Mouse (Mus musculus): ENCODE measurements around the gene Pi4k2b.
A peak's percentile ranks its signal among the peaks of the same experiment; 100 is the strongest.
"Not testable (repeated sequence)": the region's sequence is repeated elsewhere in the genome, so short reads cannot be mapped to it uniquely, and the experiment has no call there.

The Pi4k2b gene

DNA sequence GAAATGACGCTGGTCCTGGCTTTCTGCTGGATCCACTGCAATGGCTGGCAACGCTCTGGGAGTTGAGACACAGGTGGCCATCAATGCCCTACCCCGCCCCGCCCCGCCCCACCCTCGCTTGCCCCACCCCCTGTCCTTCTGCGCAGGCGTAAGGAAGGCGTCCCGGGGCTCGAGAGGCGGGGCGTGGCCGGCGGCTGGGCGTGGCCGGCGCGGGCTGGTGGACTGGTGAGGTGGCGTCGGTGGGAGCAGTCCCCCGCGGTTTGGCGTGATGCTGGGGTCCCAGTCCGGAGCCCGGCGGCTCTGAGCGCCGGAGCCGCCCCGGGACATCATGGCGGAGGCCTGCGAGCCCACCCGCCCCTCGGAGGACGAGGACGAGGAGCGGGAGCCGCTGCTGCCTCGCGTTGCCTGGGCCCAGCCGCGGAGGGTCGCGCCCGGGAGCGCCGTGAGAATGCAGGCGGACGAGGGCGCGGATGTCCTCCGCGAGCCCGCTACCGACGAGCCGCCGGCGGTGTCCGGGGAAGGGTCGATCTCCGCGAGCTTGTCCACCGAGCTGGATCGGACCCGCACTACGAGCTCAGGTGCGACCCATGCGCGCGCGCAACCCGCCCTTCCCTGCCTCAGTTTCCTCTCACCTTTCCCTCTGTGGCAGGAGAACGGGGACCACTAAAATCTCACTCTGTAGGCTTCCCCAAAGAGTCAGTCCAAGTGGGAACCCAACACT is at the start of gene Pi4k2b:
Gene Pi4k2b, plus strand, starts transcription at position 184 of the 721 bp plus-strand sequence.
- DNase-seq (ENCODE audit: low spot score in 2 of 2): peak; percentile 83 to 87

GRCm38 (mm10) chr5:52697291-52697690 is 44.1 kb upstream of the Pi4k2b start:
- DNase-seq (ENCODE audit: low spot score in 2 of 2): no peak

GRCm38 (mm10) chr5:52697882-52698440 is 43.4 kb upstream of the Pi4k2b start:
- not testable (repeated sequence) for DNase-seq (ENCODE audit: low spot score in 2 of 2)

DNA sequence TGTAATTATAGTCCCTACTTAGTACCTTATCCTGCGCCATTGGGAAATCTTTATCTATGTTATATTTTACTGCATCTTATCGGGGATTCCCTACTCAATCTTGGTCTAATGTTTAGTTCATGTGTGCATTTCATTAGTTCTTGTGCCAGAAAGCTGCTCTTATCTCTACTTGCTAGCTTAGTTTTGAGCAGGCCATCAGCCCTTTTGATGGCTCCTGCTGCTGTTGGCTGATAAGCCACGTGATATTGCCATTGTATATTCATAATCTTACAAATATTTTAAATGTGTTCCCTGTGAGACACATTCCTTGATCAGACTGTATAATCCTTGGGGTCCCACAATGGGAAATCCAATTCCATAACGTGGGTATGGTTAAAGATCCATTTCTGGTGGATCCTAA is 36.8 kb upstream of the Pi4k2b start:
- DNase-seq (ENCODE audit: low spot score in 2 of 2): no peak

DNA sequence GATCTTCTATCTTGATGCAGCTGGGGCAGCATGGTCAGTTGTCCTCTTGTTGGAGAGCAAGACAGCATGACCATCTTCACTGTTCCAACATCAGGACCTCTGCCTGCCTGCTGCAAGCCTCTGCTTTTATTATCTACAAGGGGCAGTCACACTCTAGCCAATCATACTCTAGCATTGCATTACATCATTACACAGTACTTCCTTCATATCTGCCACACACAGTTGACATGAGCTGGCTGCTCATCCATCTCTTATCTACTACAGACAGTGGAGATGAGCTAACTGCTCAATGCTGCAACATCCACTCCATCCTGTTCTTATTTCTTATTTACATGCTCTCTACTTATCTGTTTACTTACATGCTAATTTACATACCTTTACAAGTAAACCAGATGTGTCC is 28.7 kb upstream of the Pi4k2b start:
- peak; percentile 8 to 47 for DNase-seq (ENCODE audit: low spot score in 2 of 2)

DNA sequence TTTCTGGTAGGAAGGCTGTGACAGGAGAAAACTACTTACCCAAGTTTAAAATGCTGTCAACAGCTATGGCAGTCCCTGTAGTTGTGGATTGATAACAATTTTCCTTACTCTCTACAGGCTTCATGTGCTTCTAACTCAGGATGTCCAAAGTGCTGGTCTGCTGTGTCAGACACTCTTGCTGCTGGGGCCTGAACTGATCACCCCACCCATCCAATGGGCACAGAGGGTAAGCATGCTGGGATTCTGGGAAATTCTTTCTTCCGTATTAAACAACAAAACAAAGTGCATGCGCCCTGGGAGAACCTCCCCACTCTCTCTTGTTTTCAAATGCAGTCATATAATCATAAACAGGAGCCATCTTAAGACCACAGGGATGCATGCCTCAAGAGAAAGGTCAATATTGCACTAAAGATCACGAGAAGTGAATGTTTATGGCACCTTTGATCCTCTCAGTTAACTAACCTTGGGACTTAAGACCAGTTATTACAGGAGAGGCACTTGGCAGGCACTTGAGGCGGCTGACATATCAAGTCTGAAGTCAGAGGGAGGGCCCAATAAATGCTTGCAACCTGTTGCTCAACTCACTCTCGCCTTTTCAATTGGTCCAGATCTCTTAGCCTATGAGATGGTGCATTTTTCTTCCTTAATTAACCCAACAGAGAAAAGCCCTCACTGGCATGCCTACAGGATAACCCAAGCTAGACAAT is 24.5 kb upstream of the Pi4k2b start:
- DNase-seq (ENCODE audit: low spot score in 2 of 2): no peak

DNA sequence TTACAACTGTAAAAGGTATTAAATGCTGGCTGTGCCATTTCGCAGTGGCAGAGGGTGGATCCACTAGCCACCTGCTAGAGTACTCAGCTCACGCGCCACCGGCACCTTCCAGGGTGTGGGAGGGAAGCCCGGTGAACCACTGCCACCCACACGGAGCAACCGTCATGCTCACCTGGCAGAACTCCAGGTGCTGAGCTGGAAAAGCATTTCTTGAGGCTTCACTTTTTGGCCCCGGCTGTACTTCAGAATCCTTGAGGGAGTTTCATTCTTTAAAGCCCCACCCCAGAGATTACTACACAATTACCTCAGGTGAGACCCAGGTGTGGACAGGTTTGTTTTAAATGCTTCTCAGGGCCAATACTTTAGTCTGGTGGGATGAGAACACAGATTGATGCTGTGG is 20.4 kb upstream of the Pi4k2b start:
- no peak for DNase-seq (ENCODE audit: low spot score in 2 of 2)

GRCm38 (mm10) chr5:52727747-52728146 is 13.6 kb upstream of the Pi4k2b start:
- DNase-seq (ENCODE audit: low spot score in 2 of 2): no peak

- DNase-seq (ENCODE audit: low spot score in 2 of 2): no peak
Measured at GRCm38 (mm10) chr5:52732811-52733210, 8.6 kb upstream of the Pi4k2b start.

GRCm38 (mm10) chr5:52736046-52736445 is 5.3 kb upstream of the Pi4k2b start:
- DNase-seq (ENCODE audit: low spot score in 2 of 2): no peak

- DNase-seq (ENCODE audit: low spot score in 2 of 2): peak; percentile 43 to 57
Measured at GRCm38 (mm10) chr5:52742112-52742813, 889 bp downstream of the Pi4k2b start.

DNA sequence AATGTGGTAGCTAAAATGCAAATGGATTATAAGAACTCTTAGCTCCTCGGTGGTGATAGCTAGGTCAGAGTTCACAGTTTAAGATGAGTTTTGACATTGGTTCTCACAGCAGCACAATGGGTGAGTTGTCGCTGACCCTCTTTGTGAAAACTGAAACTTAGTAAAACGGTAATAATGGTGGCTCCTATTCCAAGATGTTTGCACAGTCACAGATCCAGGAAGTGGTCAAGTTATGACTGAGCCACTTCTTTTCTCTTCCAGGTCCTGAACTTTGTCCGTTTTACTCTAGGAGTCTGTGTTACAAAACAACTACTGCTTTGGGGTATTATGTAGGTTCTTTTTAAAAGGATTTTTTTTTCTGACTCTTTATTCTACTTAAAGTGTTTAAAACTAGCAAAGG is 1.9 kb downstream of the Pi4k2b start:
- DNase-seq (ENCODE audit: low spot score in 2 of 2): no peak

GRCm38 (mm10) chr5:52746920-52747319 is 5.5 kb downstream of the Pi4k2b start:
- DNase-seq (ENCODE audit: low spot score in 2 of 2): no peak

DNA sequence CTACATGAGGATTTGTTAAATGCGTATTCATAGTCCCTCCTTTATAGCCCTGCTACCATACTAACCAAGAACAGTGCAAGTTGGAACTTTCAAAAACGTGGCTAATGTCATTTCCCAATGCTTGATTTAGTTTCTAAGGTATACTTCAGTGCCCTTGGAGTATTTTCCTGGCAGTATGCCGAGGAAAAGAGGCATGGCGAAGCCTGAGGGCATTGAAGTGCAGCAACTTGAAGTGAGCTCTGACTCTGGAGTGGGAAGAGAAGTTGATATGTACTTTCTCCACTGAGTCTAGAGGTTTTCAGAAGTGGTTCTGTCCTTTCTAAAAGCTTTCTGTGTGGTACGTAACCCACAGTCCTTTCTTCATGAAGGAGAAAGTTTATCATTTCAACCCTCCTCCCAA is 7.4 kb downstream of the Pi4k2b start:
- DNase-seq (ENCODE audit: low spot score in 2 of 2): no peak

DNA sequence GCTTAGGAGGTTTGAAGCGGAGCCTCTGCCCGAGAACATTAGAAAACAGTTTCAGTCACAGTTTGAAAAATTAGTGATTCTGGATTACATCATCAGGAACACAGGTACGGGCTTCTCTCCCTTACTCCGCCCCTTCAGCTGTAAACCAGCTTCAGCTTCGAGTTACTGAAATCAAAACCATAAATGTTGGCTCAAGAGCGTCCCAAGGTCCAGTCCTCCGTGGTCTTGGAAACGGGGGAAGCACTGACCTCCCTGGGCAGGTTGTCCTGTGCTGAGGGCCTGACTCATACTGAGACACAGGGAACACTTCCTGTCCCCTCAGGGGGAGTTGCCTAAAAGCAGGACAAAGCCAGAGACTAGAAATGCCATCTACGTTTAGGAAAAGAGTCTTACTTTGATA is 11.8 kb downstream of the Pi4k2b start:
- DNase-seq (ENCODE audit: low spot score in 2 of 2): no peak

GRCm38 (mm10) chr5:52754196-52754595 is 12.8 kb downstream of the Pi4k2b start:
- no peak for DNase-seq (ENCODE audit: low spot score in 2 of 2)

GRCm38 (mm10) chr5:52755337-52755736 is 14.0 kb downstream of the Pi4k2b start:
- no peak for DNase-seq (ENCODE audit: low spot score in 2 of 2)

DNA sequence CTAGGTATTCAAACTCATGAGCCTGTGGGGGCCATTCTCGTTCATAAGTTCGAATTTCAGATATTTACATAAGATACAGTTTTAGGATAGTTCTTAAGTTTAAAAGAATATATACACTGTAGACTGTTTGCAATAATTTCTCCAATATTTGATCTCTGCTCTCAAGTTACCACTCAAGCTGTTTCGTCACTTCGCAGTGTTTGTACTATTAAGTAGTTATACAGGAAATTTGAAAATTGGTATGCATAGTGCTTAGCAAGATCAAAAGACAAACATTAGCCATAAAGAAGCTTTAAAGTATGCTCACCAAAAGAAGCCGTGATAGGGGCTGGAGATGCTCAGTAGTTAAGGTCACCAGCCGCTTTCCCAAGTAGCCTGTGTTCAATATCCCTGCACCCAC is 14.6 kb downstream of the Pi4k2b start:
- DNase-seq (ENCODE audit: low spot score in 2 of 2): no peak

GRCm38 (mm10) chr5:52762586-52762985 is 21.2 kb downstream of the Pi4k2b start:
- no peak for DNase-seq (ENCODE audit: low spot score in 2 of 2)

GRCm38 (mm10) chr5:52774267-52774666 is 32.9 kb downstream of the Pi4k2b start:
- no peak for DNase-seq (ENCODE audit: low spot score in 2 of 2)

- DNase-seq (ENCODE audit: low spot score in 2 of 2): no peak
Measured at GRCm38 (mm10) chr5:52775237-52775636, 33.9 kb downstream of the Pi4k2b start, which contains the start of gene Zcchc4. Gene Zcchc4, plus strand, starts transcription at chr5:52775409.
